Mouse (Mus musculus) midbrain, embryonic 13.5 days (tissue): ENCODE measurements around the gene Clba1. TPM values are rescaled to one million over a fixed set of nuclear protein-coding genes. Genes with fewer than 3 reads are reported as not detected.
A peak's percentile ranks its signal among the peaks of the same experiment; 100 is the strongest.

Experiments used
- ATAC-seq: fragments of 200-750 bp; cut with Nextera tagmentation; 2 replicates; pipeline ENCODE4 v1.8.0; 2017; ENCODE audit warnings: mild to moderate bottlenecking, moderate TSS enrichment, moderate library complexity
- H3K27ac ChIP-seq: fragments of 300-500 bp; sonication (generic); 2 replicates; pipeline ENCODE4 v1.5.1; 2015; ENCODE audit warnings: inconsistent platforms, mild to moderate bottlenecking, moderate library complexity
- H3K27me3 ChIP-seq: fragments of 300-500 bp; sonication (generic); 2 replicates; pipeline ENCODE4 v1.6.1; 2015; ENCODE audit warnings: mild to moderate bottlenecking, inconsistent platforms
- H3K36me3 ChIP-seq: fragments of 300-500 bp; sonication (generic); 2 replicates; pipeline ENCODE4 v1.6.1; 2015; ENCODE audit warnings: mild to moderate bottlenecking, inconsistent platforms
- H3K4me1 ChIP-seq: fragments of 300-500 bp; sonication (generic); replicated peaks from 2 replicates; pipeline ENCODE4 v1.6.1; 2015; ENCODE audit warnings: inconsistent platforms
- H3K4me2 ChIP-seq: fragments of 300-500 bp; sonication (generic); replicated peaks from 2 replicates; pipeline ENCODE4 v1.6.1; 2015; ENCODE audit warnings: moderate library complexity, mild to moderate bottlenecking, inconsistent platforms
- H3K4me3 ChIP-seq: fragments of 300-500 bp; sonication (generic); replicated peaks from 2 replicates; pipeline ENCODE4 v1.5.1; 2015; ENCODE audit warnings: mild to moderate bottlenecking, inconsistent platforms
- H3K9ac ChIP-seq: fragments of 300-500 bp; sonication (generic); replicated peaks from 2 replicates; pipeline ENCODE4 v1.6.1; 2015; ENCODE audit warnings: mild to moderate bottlenecking, inconsistent platforms
- H3K9me3 ChIP-seq: fragments of 300-500 bp; sonication (generic); 2 replicates; pipeline ENCODE4 v1.6.1; 2016; ENCODE audit warnings: mild to moderate bottlenecking, inconsistent platforms
- WGBS: fragments of 180-500 bp; shearing (Covaris S2); methylation state at CpG from one replicate; pipeline ENCODE4 v1.1.7; 2015; 5-methylcytosine and 5-hydroxymethylcytosine counted together
- polyA plus RNA-seq: library from polyadenylated mRNA; unstranded; fragments of >200 nt; fragmentation: Nextera tagmentation; extraction: Ambion mirVana; gene quantifications from 2 replicates; pipeline ENCODE4 v1.2.1, GENCODE M21; 2015

Clba1 gene
- polyA plus RNA-seq, 1 experiment from 2014 or later = 22.7 TPM

DNA sequence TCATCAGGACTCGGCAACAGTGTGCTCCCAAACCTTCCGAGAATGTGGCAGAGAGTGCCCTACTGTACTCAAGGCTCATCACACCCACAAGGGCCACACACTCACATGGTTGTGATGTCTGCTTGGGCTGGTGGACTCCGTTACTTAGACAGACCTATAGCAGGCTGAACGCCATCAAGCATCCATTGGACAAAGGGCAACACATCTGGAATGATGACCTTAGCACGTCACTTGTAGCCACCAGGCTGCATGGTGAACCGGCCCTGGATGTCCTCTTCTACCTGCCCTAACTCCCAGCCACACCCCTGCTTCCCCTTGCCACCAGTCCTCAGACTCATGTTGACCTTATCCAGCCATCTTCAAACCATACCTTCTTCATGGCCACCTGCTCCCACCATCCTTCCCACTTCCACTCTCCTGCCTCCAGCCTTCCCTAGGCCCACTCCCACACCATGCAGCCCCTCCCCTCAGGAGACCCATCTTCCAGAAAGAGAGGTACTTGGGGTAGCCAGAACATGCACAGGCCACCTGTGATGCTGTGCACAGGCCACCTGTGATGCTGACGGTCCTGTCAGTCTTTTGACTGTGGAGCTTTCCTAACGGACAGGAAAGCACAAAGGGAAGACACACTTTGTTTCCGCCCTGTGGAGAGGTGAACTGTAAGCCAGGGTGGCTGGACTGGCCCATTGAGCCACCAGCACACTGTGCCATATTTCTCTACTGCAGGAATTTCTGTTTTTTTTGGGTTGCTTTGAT is 50.0 kb downstream of the Clba1 start:
- Histone ChIP-seq H3K9me3 (no peaks in the 10 kb centered on the region), H3K4me1 (no peaks in the 10 kb centered on the region), H3K4me2 (no peak overlapping the region), H3K9ac (no peak overlapping the region), H3K4me3 (no peak overlapping the region), H3K27ac (no peak overlapping the region), H3K36me3 (no peaks in the 10 kb centered on the region), H3K27me3 (no peaks in the 10 kb centered on the region)
- WGBS = 90% methylated on average over 9 of the region's 9 CpGs
- no peak for ATAC-seq

DNA sequence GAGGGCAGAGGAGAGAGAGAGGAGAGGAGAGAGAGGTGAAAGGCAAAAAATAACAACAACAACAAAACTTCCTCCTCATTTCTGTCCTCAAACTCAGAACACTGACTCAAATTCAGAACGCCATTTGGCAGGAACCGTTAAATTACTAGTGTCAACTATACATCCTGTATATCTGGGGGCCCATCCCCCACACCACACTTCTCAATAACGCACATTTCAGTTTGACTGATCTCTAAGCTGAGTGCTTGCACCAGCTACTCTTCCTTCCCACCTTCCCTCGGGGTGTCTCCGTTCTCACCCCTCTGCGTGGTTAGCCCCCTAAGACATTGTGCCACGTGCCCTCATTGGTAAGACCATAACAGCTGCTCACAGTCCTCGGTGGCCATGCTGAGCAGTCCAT is 51.2 kb downstream of the Clba1 start:
- WGBS = 82% methylated on average over 8 of the region's 8 CpGs
- Histone ChIP-seq H3K9ac (no peak overlapping the region), H3K27me3 (no peaks in the 10 kb centered on the region), H3K27ac (no peak overlapping the region), H3K4me2 (no peak overlapping the region), H3K36me3 (no peaks in the 10 kb centered on the region), H3K4me3 (no peak overlapping the region), H3K9me3 (no peaks in the 10 kb centered on the region), H3K4me1 (no peaks in the 10 kb centered on the region)
- no peak for ATAC-seq

GRCm38 (mm10) chr12:112860765-112861164 is 52.0 kb downstream of the Clba1 start:
- peak; percentile 34; the same call in 1 of the 2 replicates for ATAC-seq

GRCm38 (mm10) chr12:112861911-112862321 is 53.2 kb downstream of the Clba1 start:
- WGBS = 64% methylated on average over 9 of the region's 9 CpGs

More at GRCm38 (mm10) chr12:112860765-112861164, 52.0 kb downstream of the Clba1 start:
- no peak overlapping the region for H3K4me2 ChIP-seq
- 83% methylated on average over 7 of the region's 7 CpGs for WGBS
- H3K4me1 ChIP-seq = no peaks in the 10 kb centered on the region
- no peak overlapping the region for H3K4me3 ChIP-seq
- H3K27ac ChIP-seq = no peak overlapping the region
- no peaks in the 10 kb centered on the region for H3K9me3 ChIP-seq
- H3K36me3 ChIP-seq = no peaks in the 10 kb centered on the region
- no peak overlapping the region for H3K9ac ChIP-seq
- H3K27me3 ChIP-seq = no peaks in the 10 kb centered on the region

GRCm38 (mm10) chr12:112864804-112865203 is 56.1 kb downstream of the Clba1 start:
- no peak overlapping the region for H3K4me3 ChIP-seq
- no peak for ATAC-seq

More at GRCm38 (mm10) chr12:112861911-112862321, 53.2 kb downstream of the Clba1 start:
- no peaks in the 10 kb centered on the region for H3K27me3 ChIP-seq
- no peak for ATAC-seq
- H3K36me3 ChIP-seq = no peaks in the 10 kb centered on the region
- no peak overlapping the region for H3K4me2 ChIP-seq
- no peaks in the 10 kb centered on the region for H3K9me3 ChIP-seq
- no peak overlapping the region for H3K4me3 ChIP-seq
- no peaks in the 10 kb centered on the region for H3K4me1 ChIP-seq
- H3K27ac ChIP-seq = no peak overlapping the region
- no peak overlapping the region for H3K9ac ChIP-seq

More at GRCm38 (mm10) chr12:112864804-112865203, 56.1 kb downstream of the Clba1 start:
- no peak overlapping the region for H3K9ac ChIP-seq
- H3K4me2 ChIP-seq = no peak overlapping the region
- peaks cover 3% of the 10 kb centered on the region; the same call in 1 of the 2 replicates for H3K4me1 ChIP-seq
- 88% methylated on average over 7 of the region's 7 CpGs for WGBS
- no peaks in the 10 kb centered on the region for H3K9me3 ChIP-seq
- H3K36me3 ChIP-seq = no peaks in the 10 kb centered on the region
- no peak overlapping the region for H3K27ac ChIP-seq
- H3K27me3 ChIP-seq = peaks cover 5% of the 10 kb centered on the region

Other genes starting within 250 kb of the Clba1 start
- 0.43 and 1.8 TPM in 2 replicates for gene Inf2, start 220.2 kb upstream of the Clba1 start, polyA plus RNA-seq
- 1.1 and 1.5 TPM in 2 replicates for gene Adssl1, start 188.9 kb upstream of the Clba1 start, polyA plus RNA-seq
- 83.0 and 96.5 TPM in 2 replicates for gene Siva1, start 164.3 kb upstream of the Clba1 start, polyA plus RNA-seq
- 55.9 and 61.1 TPM in 2 replicates for gene Akt1, start 134.1 kb upstream of the Clba1 start, polyA plus RNA-seq
- 2.8 and 3.3 TPM in 2 replicates for gene Zbtb42, start 130.1 kb upstream of the Clba1 start, polyA plus RNA-seq
- gene Cep170b, start 88.5 kb upstream of the Clba1 start, polyA plus RNA-seq = 20.2 and 22.0 TPM in 2 replicates
- 5.2 and 6.4 TPM in 2 replicates for gene Pld4, start 48.3 kb upstream of the Clba1 start, polyA plus RNA-seq
- gene Ahnak2, start 6.3 kb upstream of the Clba1 start, polyA plus RNA-seq = 0.31 and 0.37 TPM in 2 replicates
- gene Cdca4, start 20.5 kb downstream of the Clba1 start, polyA plus RNA-seq = 82.7 and 85.0 TPM in 2 replicates
- gene Gpr132, start 59.3 kb downstream of the Clba1 start, polyA plus RNA-seq = not detected in 2 replicates
- 9.4 and 10.5 TPM in 2 replicates for gene Jag2, start 120.8 kb downstream of the Clba1 start, polyA plus RNA-seq
- 53.7 and 61.9 TPM in 2 replicates for gene Nudt14, start 133.2 kb downstream of the Clba1 start, polyA plus RNA-seq
- 36.1 and 37.8 TPM in 2 replicates for gene Btbd6, start 167.5 kb downstream of the Clba1 start, polyA plus RNA-seq
- 60.3 and 61.9 TPM in 2 replicates for gene Brf1, start 191.8 kb downstream of the Clba1 start, polyA plus RNA-seq
- gene Pacs2, start 205.6 kb downstream of the Clba1 start, polyA plus RNA-seq = 23.8 and 26.5 TPM in 2 replicates